Mouse (Mus musculus): ENCODE results near the gene Ccdc61. TPM values are rescaled to one million over a fixed set of nuclear protein-coding genes. Genes with fewer than 3 reads are reported as not detected.
"Not testable (repeated sequence)": the region's sequence is repeated elsewhere in the genome, so short reads cannot be mapped to it uniquely, and the experiment has no call there.

Ccdc61 gene
- total RNA-seq, 2 experiments from 2014 or later = 9.0 to 9.5 TPM

GRCm38 (mm10) chr7:18872014-18872802 is 38.0 kb downstream of the Ccdc61 start:
- DNase-seq = no peak
- intact Hi-C loops (cut with DNase I) = loop anchor here (2.0 kb wide), 1 partner anchor 39 kb away; no protein-coding TSS in a partner anchor

DNA sequence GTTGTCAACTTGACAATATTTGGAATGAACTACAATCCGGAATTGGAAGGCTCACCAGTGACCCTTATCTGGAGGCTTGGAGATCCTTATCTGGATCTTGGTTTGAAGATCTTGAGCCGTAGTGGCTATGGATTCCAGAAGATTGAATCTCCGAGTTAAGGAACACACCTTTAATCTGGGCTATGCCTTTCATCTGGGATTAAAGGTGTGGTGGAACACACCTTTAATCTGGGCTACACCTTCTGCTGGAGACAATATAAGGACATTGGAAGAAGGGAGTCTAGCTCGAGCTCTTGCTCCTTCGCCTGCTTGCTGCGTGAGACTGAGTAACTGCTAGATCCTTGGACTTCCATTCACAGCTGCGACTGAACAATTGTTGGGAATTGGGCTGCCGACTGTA is 39.2 kb downstream of the Ccdc61 start, which contains the start of gene Pglyrp1:
Pglyrp1 (plus strand) TSS at position 301 of the 400 bp plus-strand sequence.
- intact Hi-C loops (cut with DNase I); DNase-seq: not testable (repeated sequence)

DNA sequence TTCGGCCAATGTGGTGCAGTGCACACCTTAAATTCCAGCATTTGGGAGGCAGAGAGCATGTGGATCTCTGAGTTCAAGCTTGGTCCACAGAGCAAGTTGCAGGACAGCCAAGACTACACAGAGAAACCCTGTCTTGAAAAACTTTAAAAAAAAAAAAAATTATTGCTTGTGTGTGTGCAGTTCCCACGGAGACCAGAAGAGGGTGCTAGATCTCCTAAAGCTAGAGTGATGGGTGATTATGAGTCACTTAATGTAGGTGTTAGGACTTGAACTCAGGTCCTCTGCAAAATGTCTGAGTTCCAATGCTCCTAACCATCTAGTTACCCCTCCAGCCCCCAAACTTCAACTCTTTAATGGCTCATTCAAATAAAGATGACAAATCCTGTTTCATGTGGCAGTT is 41.7 kb downstream of the Ccdc61 start:
- intact Hi-C loops (cut with DNase I) = no loop called here
- no peak for DNase-seq

- intact Hi-C loops (cut with DNase I) = no loop called here
- DNase-seq = no peak
These were observed 47.4 kb downstream of the Ccdc61 start for GRCm38 (mm10) chr7:18862801-18863200.

DNA sequence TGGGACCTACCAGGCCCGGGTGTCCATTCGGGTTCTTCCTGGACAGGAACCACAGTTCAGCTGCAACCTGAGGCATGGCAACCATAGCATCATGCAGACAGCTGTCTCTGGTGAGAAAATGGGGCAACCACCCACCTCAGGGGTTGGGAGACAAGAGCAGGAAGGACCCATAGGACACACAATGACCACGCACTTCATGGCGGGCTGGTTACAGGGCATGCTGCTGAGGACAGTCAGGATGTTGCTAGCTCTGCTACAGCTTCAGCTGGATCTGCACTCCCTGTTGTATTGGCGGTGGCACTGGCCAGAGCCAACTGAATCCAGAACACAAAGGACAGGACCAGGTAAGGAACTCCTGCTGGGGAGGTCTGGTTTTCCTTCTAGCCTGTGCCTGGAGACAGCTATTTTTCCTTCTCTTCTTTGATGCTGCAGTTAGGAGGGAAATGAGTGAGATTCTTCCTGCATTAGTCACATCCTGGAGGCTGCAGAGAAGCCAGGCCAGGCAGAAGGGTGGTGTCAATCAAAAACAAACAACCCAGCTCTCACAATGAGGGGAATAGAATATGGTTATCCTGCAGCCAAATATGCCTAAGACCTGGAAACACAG is 51.8 kb downstream of the Ccdc61 start:
- intact Hi-C loops (cut with DNase I) = no loop called here
- peak in 1 of 2 experiments; percentile 16 for DNase-seq

- intact Hi-C loops (cut with DNase I) = no loop called here
These were observed 61.8 kb downstream of the Ccdc61 start for GRCm38 (mm10) chr7:18848395-18848794.

DNA sequence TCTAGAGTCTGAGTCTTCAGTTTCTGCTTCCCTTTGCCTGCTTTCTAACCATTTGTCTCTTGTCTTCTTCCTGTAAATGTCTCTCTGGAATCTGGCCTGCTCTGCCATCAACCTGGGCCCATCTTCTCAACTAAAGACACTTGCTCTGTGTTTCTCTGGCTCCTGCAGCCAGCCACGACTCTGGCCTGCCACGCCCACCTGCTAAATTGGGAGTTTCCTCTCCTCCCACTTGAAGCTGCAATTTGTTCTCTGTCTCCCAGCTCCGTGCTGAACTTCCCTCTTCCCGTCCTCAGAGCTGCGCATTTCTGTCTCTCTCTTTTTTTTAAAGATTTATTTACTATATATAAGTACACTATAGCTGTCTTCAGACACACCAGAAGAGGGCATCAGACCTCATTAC is 65.4 kb downstream of the Ccdc61 start:
- peak in 1 of 2 experiments; percentile 9 for DNase-seq
- intact Hi-C loops (cut with DNase I) = no loop called here

More at GRCm38 (mm10) chr7:18848395-18848794, 61.8 kb downstream of the Ccdc61 start:
- DNase-seq = no peak

GRCm38 (mm10) chr7:18841174-18841567 is 69.0 kb downstream of the Ccdc61 start:
- DNase-seq = no peak
- intact Hi-C loops (cut with DNase I) = no loop called here

Other genes starting within 250 kb of the Ccdc61 start
- gene Psg20, start 224.2 kb downstream of the Ccdc61 start, total RNA-seq (2021) = not detected
- not detected for gene Psg22, start 192.3 kb downstream of the Ccdc61 start, total RNA-seq (2021)
- gene Psg19, start 111.9 kb downstream of the Ccdc61 start, total RNA-seq (2021) = not detected
- gene Psg17, start 88.8 kb downstream of the Ccdc61 start, total RNA-seq (2021) = not detected
- gene Mill2, start 70.4 kb downstream of the Ccdc61 start, total RNA-seq (2021) = 1 to 10 TPM; 5.4 to 6.5 TPM
- 1 to 10 TPM; 2.0 to 3.3 TPM for gene Pglyrp1, start 39.1 kb downstream of the Ccdc61 start, total RNA-seq (2021)
- 10 to 100 TPM in 1 of 2 experiments, 1 to 10 TPM in 1; 9.6 to 10.1 TPM for gene Nova2, start 15.5 kb upstream of the Ccdc61 start, total RNA-seq (2021)
- not detected for gene Nanos2, start 77.0 kb upstream of the Ccdc61 start, total RNA-seq (2021)
- gene Mypop, start 80.8 kb upstream of the Ccdc61 start, total RNA-seq (2021) = 1 to 10 TPM; 2.5 to 2.8 TPM
- gene Irf2bp1, start 93.6 kb upstream of the Ccdc61 start, total RNA-seq (2021) = 10 to 100 TPM; 24.2 to 24.4 TPM
- not detected for gene Foxa3, start 113.1 kb upstream of the Ccdc61 start, total RNA-seq (2021)
- gene Sympk, start 114.0 kb upstream of the Ccdc61 start, total RNA-seq (2021) = 10 to 100 TPM; 64.6 to 66.5 TPM
- gene Rsph6a, start 144.3 kb upstream of the Ccdc61 start, total RNA-seq (2021) = not detected
- gene Dmwd, start 165.8 kb upstream of the Ccdc61 start, total RNA-seq (2021) = 10 to 100 TPM; 42.1 to 45.1 TPM
- gene Dmpk, start 173.4 kb upstream of the Ccdc61 start, total RNA-seq (2021) = 100 to 1,000 TPM; 473 to 516 TPM
- 1 to 10 TPM; 9.0 to 9.1 TPM for gene Six5, start 184.2 kb upstream of the Ccdc61 start, total RNA-seq (2021)
- gene Gm4969, start 208.0 kb upstream of the Ccdc61 start, total RNA-seq (2021) = under 1 TPM in 1 of 2 experiments, not detected in 1; 0.12 TPM
- 1 to 10 TPM; 5.7 to 6.6 TPM for gene Fbxo46, start 209.4 kb upstream of the Ccdc61 start, total RNA-seq (2021)
- gene Qpctl, start 238.9 kb upstream of the Ccdc61 start, total RNA-seq (2021) = 1 to 10 TPM; 5.9 to 6.1 TPM
- gene Snrpd2, start 239.3 kb upstream of the Ccdc61 start, total RNA-seq (2021) = 10 to 100 TPM; 62.8 to 70.8 TPM

Measured in heart, postnatal 14 days (tissue).